Mouse (Mus musculus): ENCODE measurements around the gene Marc2.

The Marc2 gene

DNA sequence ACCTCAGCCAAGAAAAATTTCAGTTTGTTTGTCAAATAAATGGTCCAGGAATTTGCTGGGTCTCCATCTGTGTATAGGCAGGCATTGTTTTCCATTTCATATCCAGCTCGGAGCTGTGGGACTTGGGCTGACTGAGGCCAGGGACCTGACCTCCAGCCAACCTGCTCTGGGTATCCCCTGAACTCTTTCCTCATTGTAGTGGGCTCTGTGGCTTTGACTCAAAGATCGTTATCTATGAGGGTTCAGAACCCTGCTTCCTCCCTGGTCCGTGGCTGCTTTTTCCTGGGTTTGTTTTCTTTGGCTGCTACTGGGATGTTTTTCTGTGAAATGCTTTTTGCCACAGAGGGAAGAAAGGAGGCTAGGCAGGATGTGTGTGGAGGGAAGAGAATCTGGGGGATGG lies 7.7 kb upstream of the Marc2 start:
- DNase-seq (ENCODE audit: low spot score) = no peak

DNA sequence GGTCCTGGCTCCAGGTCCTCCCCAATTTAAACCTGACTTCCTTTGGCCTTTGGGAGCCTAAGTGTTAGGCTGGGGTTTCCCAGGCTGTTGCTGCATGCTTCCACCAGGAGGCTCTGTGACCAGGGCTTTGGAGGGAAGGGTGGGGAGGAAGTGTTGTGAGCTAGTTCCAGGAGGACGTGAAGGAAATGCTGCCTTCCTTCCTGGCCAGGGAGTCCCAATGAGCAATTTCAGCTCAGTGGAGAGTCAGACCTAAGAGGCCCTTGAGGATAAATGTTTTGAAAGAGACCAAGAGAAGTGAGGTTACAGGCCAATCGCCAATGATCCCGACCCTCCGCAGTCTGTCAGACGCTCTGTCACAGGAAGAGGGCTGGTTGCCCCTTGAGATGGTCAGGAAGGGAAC lies 7.1 kb upstream of the Marc2 start:
- peak; percentile 39 for DNase-seq (ENCODE audit: low spot score)

DNA sequence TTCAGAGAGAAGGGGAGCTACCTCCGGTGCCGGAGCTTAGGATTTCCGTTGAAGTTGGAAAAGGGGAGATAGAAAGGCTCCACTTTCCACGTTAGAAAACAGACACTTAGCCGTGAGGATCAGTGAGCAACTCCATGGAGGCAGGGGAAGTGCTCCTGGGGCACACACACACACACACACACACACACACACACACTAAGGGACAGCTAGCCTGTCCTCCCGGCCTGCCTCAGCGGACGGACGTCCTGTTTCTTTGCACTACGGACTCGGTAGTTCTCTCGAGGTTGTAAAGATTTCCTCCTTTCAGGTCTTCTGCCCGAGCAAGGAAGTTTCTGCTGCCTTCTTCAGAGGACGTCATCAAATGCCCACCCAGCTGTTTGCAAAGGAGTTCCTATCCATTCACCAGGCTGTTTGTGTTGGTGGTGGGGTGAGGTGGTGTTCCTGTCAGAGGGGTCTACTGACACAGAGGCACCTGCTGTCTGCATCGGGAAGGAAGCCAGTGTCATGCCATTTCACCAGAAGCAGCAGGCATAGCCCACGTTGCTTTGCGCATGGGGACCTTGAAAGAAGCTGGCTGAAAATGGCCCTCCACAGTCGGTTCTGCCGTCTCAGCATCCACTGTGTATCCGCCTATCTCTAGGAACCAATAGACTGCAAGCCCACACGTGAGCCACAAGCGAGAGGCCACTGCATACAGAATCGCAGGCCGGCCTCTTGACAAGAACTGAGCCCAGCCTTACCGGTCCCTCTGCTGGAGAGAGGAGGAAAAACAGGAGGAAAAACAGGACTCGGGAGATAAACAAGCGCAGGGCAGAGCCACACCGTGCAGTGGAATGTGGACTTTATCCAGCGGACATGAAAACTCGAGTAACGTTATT lies 5.7 kb upstream of the Marc2 start:
- peak; percentile 78 for DNase-seq (ENCODE audit: low spot score)

DNA sequence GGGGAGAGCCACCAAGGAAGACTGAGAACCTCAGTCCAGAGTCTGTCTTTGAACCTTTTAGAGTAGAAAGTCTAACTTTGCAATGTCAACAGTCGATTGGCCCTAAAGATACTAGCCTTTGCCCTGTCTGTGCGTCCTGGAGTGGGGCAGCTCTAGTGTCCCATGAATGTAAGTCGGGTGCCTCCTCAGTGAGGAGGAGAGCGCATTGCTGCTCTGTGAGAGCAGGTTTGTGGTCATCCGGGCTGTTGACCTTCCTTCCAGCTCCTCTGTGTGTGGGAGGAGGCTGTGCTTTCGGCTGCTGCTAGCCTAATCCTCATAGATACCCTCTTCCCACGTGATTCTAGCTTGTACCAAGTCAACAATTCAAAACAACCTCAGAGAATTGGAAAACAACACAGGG lies 4.9 kb upstream of the Marc2 start:
- no peak for DNase-seq (ENCODE audit: low spot score)

DNA sequence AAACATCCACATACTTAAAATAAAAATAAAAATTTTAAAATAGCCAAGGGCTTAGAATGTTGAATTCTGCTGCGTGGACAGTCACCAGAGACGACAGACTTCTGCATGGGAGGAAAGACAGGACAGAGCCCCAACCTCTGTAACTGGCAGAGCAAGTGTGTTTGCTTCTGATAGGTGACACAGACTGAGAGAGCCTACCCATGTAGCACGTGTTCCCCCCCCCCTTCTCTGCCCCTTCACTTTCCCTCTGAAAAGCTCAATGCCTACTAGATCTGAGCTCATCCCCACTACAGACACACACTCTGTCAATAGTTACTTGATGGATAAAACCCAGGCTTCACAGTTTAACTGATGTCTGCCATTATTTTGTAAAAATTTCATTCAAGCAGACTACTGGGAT lies 722 bp upstream of the Marc2 start:
- peak; percentile 29 for DNase-seq (ENCODE audit: low spot score)

DNA sequence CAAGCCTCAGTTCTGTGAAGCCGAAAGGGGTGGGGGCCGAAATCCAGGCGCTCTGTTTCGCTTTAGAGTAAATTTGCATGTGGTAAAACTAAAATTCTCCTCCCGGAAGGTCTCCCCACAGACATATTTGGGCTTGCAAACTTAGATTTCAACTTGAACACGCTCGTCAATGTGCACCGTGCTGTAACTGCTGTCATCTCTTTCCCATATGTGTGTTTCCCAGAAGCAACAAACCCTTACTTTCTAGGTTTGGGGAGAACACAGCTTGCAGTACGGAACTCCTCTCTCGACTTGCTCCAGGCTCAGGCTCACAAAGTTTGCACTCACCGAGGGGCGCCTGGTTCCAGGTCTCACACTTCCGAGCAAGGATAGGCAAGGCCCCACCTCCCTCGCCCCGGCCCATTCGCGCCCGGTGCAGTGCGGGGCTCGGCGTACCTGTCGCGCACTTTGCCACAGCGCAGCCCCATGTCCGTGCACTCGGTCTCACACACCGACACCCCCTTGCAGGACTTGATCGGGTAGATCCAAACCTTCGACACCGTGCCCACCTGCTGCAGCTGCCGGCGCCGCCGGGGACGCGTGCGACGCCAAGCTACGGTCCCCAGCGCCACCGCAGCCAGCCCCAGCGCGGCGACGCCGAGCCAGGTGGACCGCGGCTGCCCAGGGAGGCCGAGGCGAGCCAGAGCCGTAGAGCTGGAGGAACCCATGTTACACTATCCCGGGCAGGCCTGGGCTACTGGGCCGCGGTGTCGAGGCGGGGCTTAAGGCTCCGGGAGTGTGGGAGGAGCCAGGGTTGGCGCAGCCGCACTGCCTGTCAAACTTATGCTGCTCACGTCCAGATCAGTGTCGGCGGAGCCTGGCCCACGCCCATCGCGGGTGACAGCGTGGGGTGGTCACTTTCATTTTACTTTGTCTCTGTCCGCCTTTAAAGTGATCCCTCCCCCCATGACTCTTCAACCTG lies 860 bp downstream of the Marc2 start:
- peak; percentile 87 for DNase-seq (ENCODE audit: low spot score)

DNA sequence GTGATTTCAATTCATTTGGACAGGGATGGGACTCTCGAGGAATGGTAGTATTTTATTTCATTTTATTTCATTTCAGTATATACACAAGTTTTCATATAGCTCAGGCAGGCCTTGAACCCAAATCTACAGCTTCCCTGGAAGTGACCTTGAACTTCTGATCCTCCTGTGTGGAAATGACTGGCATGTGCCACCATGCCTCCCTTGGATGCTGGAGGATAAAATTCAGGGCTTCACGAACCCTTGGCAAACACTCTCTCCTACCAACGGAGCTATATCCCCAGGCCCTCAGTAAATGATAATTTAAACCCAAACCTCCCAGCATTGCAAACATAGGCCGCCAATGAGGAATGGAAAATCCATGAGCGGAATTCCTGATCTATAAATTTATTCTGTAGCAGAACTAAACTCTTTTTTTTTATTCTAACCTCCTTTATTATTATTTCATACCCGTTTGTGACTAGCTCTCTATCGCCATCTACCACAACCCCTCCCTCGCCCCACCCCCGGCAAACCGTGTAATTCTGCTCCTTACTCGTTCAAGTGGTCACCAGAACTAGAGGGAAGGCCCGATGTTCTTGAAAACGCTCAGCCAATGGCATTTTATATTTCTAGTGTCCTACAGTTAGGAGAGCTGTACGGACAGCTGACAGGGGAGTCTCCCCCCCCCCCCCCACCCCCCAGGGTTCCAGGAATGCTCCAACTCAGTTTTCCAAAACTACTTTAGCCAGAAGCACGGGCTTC lies 1.8 kb downstream of the Marc2 start:
- DNase-seq (ENCODE audit: low spot score) = peak; percentile 53

DNA sequence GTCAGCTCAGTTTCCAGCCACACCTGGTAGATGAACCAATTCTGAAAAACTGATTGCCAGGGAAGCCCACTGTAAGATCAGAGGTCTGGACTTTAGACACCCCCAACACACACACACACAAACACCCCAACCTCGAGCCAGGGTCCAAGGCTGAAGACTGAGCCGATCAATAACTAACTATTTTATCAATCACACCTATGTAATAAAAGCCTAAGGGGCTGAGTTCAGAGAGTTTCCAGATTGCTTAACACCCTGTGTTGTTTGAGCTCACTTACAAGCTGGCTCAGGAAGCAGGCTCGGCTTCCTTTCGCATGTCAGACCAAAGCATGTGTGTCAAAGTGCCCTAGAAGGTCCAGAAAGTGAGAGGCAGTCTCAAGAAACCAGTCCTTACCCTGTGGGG lies 8.6 kb downstream of the Marc2 start:
- no peak for DNase-seq (ENCODE audit: low spot score)

DNA sequence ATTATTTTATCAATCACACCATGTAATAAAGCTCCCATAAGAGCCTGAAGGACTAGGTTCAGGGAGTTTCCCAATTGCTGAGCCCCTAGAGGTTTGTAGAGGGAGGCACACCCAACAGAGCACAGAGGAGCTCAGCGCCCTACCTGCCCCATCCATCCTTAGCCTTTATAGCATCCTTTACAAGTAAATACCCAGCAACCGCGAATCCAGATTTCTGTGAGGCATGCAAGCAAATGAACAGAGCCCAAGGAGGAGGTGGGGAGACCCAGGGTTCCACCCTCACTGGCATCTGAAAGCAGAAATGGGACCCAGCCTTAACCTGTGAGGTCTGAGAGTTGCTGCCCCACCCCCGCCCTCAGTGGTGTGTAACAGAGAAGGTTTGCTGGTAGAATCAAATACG lies 9.9 kb downstream of the Marc2 start:
- DNase-seq (ENCODE audit: low spot score) = no peak

DNA sequence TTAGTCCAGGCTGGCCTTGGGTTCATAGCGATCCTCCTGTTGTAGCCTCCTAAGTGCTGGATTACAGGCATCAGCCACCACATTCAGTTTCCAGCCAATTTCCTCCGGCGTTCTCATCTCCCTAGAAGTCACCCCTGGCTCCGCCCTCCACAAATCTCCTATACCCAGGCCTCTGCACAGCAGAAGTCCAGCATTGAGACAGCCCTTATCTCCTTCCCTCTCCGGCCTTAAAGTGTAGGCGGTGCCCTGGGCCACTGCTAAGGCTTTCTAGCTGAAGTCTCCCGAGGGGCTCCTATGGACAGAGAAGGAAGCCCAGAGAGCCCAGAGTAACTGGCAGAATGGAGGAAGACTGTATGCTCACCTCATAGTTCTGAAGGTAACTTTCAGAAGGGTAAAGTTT lies 12.8 kb downstream of the Marc2 start:
- no peak for DNase-seq (ENCODE audit: low spot score)

DNA sequence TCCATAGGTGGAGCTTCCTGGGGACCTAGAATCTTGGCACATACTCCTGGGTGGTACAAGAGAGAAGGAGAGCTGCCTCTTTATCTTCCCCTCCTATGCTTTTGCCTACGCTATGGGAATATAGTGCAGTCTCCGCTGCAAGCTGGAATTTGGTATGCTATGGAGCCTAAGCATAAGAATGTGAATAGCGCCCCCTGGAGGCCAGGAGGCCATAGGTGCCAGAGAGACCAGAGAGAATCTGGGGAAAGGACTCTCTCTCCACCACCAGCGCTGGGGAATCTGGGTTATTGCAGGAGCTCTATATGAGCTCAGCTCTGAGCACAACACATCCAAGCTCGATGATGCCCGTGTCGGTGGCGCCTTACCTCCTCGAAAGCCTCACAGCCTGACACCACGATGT lies 14.0 kb downstream of the Marc2 start:
- DNase-seq (ENCODE audit: low spot score) = no peak

DNA sequence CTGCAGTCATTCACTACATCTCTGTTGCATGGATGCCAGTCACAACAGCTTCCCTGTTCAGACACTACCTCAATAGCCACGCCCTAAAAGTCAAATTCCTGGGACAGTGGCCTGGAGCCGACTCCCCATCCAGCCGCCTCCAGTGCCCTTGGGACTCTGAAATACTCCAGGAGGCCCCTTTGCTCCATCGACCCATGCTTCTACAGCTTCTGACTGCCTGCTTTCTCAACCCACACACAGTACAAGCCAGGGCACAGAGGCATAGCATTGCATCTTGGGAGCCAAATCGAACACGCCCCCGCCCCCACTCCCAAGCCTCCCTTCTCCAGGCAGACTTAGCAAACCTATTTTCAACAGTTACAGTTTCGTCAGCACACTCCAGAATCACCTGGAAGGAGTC lies 16.4 kb downstream of the Marc2 start:
- DNase-seq (ENCODE audit: low spot score) = no peak

DNA sequence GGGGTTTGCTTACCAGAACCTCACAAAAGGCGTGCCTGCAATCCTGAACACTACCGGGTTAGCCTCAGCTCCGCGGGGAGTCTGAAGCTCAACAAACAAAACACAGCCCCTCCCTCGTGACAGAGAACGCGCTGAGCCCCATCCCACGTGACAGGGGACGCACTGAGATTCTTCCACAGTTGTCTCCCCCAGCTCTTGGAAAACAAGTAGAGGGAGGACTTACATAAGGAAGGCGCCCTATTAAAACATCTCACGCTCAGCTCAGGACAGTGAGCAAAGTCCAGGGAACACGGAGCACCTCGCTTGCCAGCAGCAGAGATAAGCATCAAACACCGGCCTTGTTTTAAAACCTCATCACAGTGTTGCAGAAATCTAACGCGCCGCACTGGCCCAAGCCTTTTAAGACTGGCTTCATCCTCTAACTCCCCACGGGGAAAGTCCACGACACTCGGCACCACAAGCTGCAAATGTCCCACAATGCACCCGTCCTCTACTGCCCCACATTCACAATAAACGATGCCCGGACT lies 19.0 kb downstream of the Marc2 start:
- DNase-seq (ENCODE audit: low spot score) = no peak

DNA sequence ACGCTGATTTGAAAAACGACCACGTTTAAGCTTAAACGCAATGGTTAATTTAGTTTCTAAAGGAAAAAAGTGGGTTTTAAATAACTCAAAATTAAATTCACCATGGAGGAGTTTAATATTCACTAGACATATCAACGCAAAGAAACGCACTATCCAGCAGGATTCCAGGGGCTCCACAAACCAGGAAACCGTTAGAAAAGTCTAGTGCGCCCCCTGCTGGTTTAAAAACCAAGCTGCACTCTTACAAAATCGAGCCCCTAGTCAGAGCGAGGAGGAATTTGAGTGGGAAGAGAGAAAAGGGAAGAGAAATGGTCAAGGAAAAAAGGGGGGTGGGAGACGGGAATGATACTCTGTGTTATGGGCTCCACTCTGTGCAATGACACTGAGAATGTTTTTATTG lies 21.2 kb downstream of the Marc2 start:
- peak; percentile 40 for DNase-seq (ENCODE audit: low spot score)

DNA sequence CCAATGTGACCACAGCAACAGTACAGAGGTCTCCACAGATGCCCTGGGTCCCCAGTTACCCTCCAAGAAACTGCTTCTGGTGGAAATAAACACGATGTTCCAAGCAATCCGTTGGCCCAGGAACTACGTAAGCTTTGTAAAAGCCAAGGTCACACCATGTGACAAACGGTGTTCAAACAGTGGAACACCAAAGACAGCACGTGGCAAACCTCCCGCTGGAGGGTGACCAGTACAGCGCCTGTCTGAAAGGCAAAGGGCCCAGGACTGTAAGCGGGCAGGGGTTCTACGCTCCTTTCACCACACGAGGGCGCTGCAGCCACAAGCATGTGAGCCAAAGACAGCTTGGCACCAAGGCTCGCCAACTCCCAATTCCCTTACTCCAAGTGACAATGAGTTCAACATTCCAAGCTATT lies 21.8 kb downstream of the Marc2 start:
- DNase-seq (ENCODE audit: low spot score) = peak; percentile 77

DNA sequence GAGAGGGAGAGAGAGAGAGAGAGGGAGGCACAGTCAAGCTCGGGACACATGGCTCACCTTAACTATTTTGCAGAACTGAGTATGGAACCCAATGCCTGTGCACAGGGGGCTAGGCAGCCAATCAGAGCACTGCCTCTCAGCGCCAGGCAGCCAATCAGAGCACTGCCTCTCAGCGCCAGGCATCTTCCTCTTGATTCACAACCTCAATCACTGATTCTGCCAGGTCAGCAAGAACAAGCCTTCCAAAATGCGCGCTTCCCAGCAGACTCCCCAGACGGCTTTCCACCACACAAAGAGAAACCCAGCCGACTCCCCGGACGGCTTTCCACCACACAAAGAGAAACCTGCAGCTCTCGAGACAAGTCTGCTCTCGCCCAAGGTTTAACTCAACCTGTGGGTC lies 23.6 kb downstream of the Marc2 start:
- no peak for DNase-seq (ENCODE audit: low spot score)

DNA sequence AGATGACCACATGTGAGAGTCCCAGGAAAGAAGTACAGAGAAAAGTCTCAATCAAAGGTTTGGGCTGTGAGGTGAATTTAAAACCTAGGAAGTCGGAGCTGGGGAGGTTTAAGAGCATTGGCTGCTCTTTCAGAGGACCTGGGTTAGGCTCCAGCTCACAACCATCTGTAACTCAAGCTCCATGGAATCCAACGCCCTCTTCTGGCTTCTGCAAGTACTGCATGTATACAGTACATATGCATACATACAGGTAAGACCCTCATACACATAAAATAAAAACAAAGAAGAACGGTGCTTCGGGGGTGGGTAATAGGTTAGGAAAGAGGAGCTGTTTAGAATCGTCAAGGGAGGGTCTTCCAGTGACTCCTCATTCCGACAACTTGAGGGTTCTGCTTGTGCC lies 28.5 kb downstream of the Marc2 start:
- DNase-seq (ENCODE audit: low spot score) = no peak

DNA sequence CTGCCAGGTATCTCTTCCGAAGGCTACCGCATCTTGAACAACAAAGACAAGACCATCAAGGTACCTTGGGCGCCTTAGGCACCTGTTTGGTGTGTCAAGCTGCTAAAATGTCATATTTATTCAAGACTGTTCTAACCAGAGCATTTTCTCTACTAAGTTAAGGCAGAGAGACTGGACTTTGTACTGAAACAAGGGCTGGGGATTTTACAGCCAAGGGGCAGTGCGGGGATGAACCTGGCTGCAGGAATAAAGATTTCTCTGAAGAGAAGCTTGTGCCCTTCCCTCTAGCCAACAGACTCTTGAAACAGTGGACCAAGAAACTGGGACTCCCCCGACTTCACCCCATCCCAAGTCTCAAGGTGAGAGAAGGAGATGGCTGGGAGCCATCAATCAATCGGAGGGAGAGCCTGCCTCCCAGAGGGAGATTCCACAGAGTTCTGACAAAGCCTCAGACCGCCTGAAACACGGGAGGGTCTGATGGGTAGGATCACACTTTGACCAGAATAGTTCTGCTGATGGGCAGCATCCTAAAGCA lies 34.5 kb downstream of the Marc2 start:
- DNase-seq (ENCODE audit: low spot score) = no peak

DNA sequence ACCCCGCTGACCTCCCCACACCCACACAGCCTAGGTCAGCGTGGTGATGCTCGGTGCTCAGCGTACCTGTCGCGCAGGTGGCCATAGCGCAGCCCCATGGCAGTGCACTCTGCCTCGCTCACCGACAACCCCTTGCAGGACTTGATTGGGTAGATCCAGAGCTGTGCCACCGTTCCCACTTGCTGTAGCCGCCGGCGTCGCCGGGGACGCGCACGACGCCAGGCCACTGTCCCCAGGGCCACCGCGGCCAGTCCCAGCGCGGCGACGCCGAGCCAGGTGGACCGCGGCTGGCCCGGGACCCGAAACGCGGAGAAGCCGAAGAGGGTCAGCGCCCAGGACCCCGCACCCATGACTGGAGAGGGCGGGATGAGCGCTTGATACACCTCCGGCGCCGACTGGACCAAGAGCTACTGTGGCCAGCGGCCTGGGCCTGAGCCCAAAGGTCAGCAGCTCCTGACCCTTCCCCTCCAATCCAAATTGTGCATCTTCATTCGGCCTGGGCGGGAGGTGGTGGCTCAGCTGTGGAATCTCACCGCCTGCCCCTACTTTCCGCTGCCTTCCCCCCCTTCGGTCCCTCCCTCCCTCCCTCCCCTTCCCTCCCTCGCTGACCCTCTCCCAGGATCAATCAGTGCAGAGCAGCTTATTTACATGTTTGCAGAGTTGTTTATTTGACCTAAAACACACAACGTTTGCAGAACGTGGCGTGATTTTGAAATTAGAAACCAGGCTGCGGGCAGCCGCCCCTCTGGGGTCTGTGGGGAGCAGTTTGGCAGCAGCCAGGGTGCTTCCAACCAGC lies 35.3 kb downstream of the Marc2 start, which contains the start of gene Marc1:
TSS of gene Marc1 (minus strand) at position 534 of the 796 bp plus-strand sequence.
- no peak for DNase-seq (ENCODE audit: low spot score)

DNA sequence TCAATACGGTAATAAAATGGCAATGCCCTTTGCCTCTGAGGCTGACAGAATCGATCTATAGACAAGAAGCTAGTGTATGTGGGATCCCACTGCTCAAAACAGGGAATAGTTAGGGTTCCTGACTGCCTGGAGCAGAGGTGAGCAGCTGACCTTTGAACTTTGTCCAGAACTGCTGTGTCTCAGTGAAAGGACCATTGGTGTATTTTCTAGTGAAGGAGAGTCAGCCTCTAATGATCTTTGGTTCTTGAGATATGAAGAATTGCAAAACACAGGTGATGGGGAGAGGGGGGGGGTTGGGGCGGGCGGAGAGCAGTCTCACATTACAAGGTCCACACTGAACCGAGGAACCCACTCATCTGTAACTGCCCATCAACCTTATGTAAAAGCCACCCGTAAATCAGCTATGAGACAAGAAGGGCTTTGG lies 36.7 kb downstream of the Marc2 start:
- DNase-seq (ENCODE audit: low spot score) = no peak

Data from c-Kit-positive CD71-positive TER-119-positive erythroid progenitor cells, embryonic 14.5 days (primary cell).